Mouse (Mus musculus) forebrain, embryonic 16.5 days (tissue): Measurements from ENCODE around the gene Carm1. TPM values are rescaled to one million over a fixed set of nuclear protein-coding genes. Genes with fewer than 3 reads are reported as not detected.
A peak's percentile ranks its signal among the peaks of the same experiment; 100 is the strongest.

Experiments
- ATAC-seq: fragments of 200-750 bp; cut with Nextera tagmentation; 2 replicates; pipeline ENCODE4 v1.8.0; 2017; ENCODE audit warnings: mild to moderate bottlenecking, moderate library complexity
- H3K27ac ChIP-seq: fragments of 300-500 bp; sonication (generic); 2 replicates; pipeline ENCODE4 v1.5.1; 2014; ENCODE audit warnings: low read length, control low read depth
- H3K27me3 ChIP-seq: fragments of 300-500 bp; sonication (generic); replicated peaks from 2 replicates; pipeline ENCODE4 v1.6.1; 2014; ENCODE audit warnings: low read length; ENCODE audit not compliant: control insufficient read depth, insufficient read depth
- H3K36me3 ChIP-seq: fragments of 300-500 bp; sonication (generic); 2 replicates; pipeline ENCODE4 v1.6.1; 2014; ENCODE audit not compliant: control insufficient read depth, insufficient read depth
- H3K4me1 ChIP-seq: fragments of 300-500 bp; sonication (generic); replicated peaks from 2 replicates; pipeline ENCODE4 v1.6.1; 2014; ENCODE audit warnings: low read length; ENCODE audit not compliant: control insufficient read depth, insufficient read depth
- H3K4me2 ChIP-seq: fragments of 300-500 bp; sonication (generic); 2 replicates; pipeline ENCODE4 v1.6.1; 2014; ENCODE audit warnings: mild to moderate bottlenecking, low read length, control low read depth
- H3K4me3 ChIP-seq: fragments of 300-500 bp; sonication (generic); replicated peaks from 2 replicates; pipeline ENCODE4 v1.5.1; 2014; ENCODE audit warnings: mild to moderate bottlenecking, low read length, control low read depth
- H3K9ac ChIP-seq: fragments of 300-500 bp; sonication (generic); replicated peaks from 2 replicates; pipeline ENCODE4 v1.6.1; 2014; ENCODE audit warnings: low read depth, low read length, control low read depth
- H3K9me3 ChIP-seq: fragments of 300-500 bp; sonication (generic); 2 replicates; pipeline ENCODE4 v1.6.1; 2016; ENCODE audit warnings: low read length; ENCODE audit not compliant: control insufficient read depth
- WGBS: fragments of 180-500 bp; shearing (Covaris S2); extraction: QIAGEN DNeasy Blood & Tissue Kit; methylation state at CpG from one replicate; pipeline ENCODE4 v1.1.7; 2014; 5-methylcytosine and 5-hydroxymethylcytosine counted together
- polyA plus RNA-seq: library from polyadenylated mRNA; unstranded; fragments of >200 nt; fragmentation: Nextera tagmentation; extraction: Ambion mirVana; gene quantifications from 2 replicates; pipeline ENCODE4 v1.2.1, GENCODE M21; 2015

The Carm1 gene
- 26.5 and 27.8 TPM in 2 replicates for polyA plus RNA-seq

- H3K27me3 ChIP-seq = no peaks in the 10 kb centered on the region
- 0% methylated on average over 16 of the region's 52 CpGs for WGBS
- peak within 1 kb of the TSS; percentile 98 for H3K27ac ChIP-seq
- H3K36me3 ChIP-seq = no peaks in the 10 kb centered on the region; the same call in 1 of the 2 replicates
- H3K4me1 ChIP-seq = peaks cover 30% of the 10 kb centered on the region
- peak within 1 kb of the TSS; percentile 68 for H3K4me2 ChIP-seq
- ATAC-seq = no peak
- H3K4me3 ChIP-seq = peak within 1 kb of the TSS; percentile 70
- no peaks in the 10 kb centered on the region for H3K9me3 ChIP-seq
- H3K9ac ChIP-seq = peak within 1 kb of the TSS; percentile 95
Measured at GRCm38 (mm10) chr9:21546789-21547074, at the start of gene Carm1. Carm1 (plus strand) TSS chr9:21546894.

GRCm38 (mm10) chr9:21497050-21497542 lies 49.6 kb upstream of the Carm1 start:
- Histone ChIP-seq H3K4me3 (no peak overlapping the region), H3K27ac (0 out of 2 replicates have a peak overlapping the region, but pooled peaks have one; percentile 9), H3K36me3 (peaks cover 10% of the 10 kb centered on the region), H3K4me1 (no peaks in the 10 kb centered on the region), H3K9ac (no peak overlapping the region), H3K9me3 (no peaks in the 10 kb centered on the region), H3K27me3 (no peaks in the 10 kb centered on the region), H3K4me2 (no peak overlapping the region)
- 90% methylated on average over 16 of the region's 16 CpGs for WGBS
- no peak for ATAC-seq

GRCm38 (mm10) chr9:21497664-21498063 lies 49.0 kb upstream of the Carm1 start:
- Histone ChIP-seq H3K4me1 (no peaks in the 10 kb centered on the region), H3K36me3 (peaks cover 10% of the 10 kb centered on the region), H3K9ac (no peak overlapping the region), H3K27me3 (no peaks in the 10 kb centered on the region), H3K4me3 (no peak overlapping the region), H3K4me2 (no peak overlapping the region), H3K27ac (no peak overlapping the region), H3K9me3 (no peaks in the 10 kb centered on the region)
- WGBS = 90% methylated on average over 2 of the region's 2 CpGs
- no peak for ATAC-seq

- no peak for ATAC-seq
- no peaks in the 10 kb centered on the region for H3K4me1 ChIP-seq
- H3K4me3 ChIP-seq = no peak overlapping the region
- H3K9me3 ChIP-seq = no peaks in the 10 kb centered on the region
- no peaks in the 10 kb centered on the region for H3K27me3 ChIP-seq
- no peak overlapping the region for H3K9ac ChIP-seq
- peaks cover 10% of the 10 kb centered on the region for H3K36me3 ChIP-seq
- H3K4me2 ChIP-seq = no peak overlapping the region
- no peak overlapping the region for H3K27ac ChIP-seq
- WGBS = 91% methylated on average over 12 of the region's 12 CpGs
Measured at GRCm38 (mm10) chr9:21498284-21498902, 48.3 kb upstream of the Carm1 start.

GRCm38 (mm10) chr9:21503352-21503751 lies 43.3 kb upstream of the Carm1 start:
- Histone ChIP-seq H3K4me3 (no peak overlapping the region), H3K27me3 (no peaks in the 10 kb centered on the region), H3K36me3 (peaks cover 27% of the 10 kb centered on the region), H3K27ac (no peak overlapping the region), H3K4me1 (no peaks in the 10 kb centered on the region), H3K9me3 (no peaks in the 10 kb centered on the region), H3K4me2 (no peak overlapping the region), H3K9ac (no peak overlapping the region)
- no peak for ATAC-seq
- WGBS = 97% methylated on average over 8 of the region's 8 CpGs

GRCm38 (mm10) chr9:21505767-21506166 lies 40.9 kb upstream of the Carm1 start:
- Histone ChIP-seq H3K4me3 (no peak overlapping the region), H3K27me3 (no peaks in the 10 kb centered on the region), H3K4me2 (no peak overlapping the region), H3K36me3 (peaks cover 17% of the 10 kb centered on the region; the same call in 1 of the 2 replicates), H3K9ac (no peak overlapping the region), H3K27ac (no peak overlapping the region), H3K4me1 (peaks cover 12% of the 10 kb centered on the region), H3K9me3 (no peaks in the 10 kb centered on the region)
- ATAC-seq = no peak

- WGBS = 92% methylated on average over 15 of the region's 15 CpGs
- H3K27me3 ChIP-seq = no peaks in the 10 kb centered on the region
- no peak overlapping the region for H3K4me2 ChIP-seq
- no peaks in the 10 kb centered on the region for H3K9me3 ChIP-seq
- ATAC-seq = no peak
- H3K9ac ChIP-seq = no peak overlapping the region
- peaks cover 16% of the 10 kb centered on the region for H3K4me1 ChIP-seq
- no peak overlapping the region for H3K4me3 ChIP-seq
- H3K36me3 ChIP-seq = peaks cover 17% of the 10 kb centered on the region; the same call in 1 of the 2 replicates
- H3K27ac ChIP-seq = no peak overlapping the region
Measured at GRCm38 (mm10) chr9:21507753-21508430, 38.8 kb upstream of the Carm1 start.

GRCm38 (mm10) chr9:21508871-21509404 lies 37.8 kb upstream of the Carm1 start:
- Histone ChIP-seq H3K27ac (no peak overlapping the region), H3K9me3 (no peaks in the 10 kb centered on the region), H3K27me3 (no peaks in the 10 kb centered on the region), H3K9ac (peak overlapping the region; percentile 79; the same call in 1 of the 2 replicates), H3K36me3 (peaks cover 14% of the 10 kb centered on the region; the same call in 1 of the 2 replicates), H3K4me2 (peak overlapping the region; percentile 78), H3K4me3 (peak overlapping the region; percentile 79), H3K4me1 (peaks cover 16% of the 10 kb centered on the region)
- ATAC-seq = no peak
- 87% methylated on average over 7 of the region's 7 CpGs for WGBS
